Mouse (Mus musculus): ENCODE results near the gene Vmn1r68. TPM values are rescaled to one million over a fixed set of nuclear protein-coding genes. Genes with fewer than 3 reads are reported as not detected.

Vmn1r68 gene
- polyA plus RNA-seq (2017; shearing (Covaris generic)), result 0.07 TPM

GRCm38 (mm10) chr7:10558385-10558784, at the start of gene Vmn1r68:
Gene Vmn1r68 (minus strand): TSS chr7:10558485.

DNA sequence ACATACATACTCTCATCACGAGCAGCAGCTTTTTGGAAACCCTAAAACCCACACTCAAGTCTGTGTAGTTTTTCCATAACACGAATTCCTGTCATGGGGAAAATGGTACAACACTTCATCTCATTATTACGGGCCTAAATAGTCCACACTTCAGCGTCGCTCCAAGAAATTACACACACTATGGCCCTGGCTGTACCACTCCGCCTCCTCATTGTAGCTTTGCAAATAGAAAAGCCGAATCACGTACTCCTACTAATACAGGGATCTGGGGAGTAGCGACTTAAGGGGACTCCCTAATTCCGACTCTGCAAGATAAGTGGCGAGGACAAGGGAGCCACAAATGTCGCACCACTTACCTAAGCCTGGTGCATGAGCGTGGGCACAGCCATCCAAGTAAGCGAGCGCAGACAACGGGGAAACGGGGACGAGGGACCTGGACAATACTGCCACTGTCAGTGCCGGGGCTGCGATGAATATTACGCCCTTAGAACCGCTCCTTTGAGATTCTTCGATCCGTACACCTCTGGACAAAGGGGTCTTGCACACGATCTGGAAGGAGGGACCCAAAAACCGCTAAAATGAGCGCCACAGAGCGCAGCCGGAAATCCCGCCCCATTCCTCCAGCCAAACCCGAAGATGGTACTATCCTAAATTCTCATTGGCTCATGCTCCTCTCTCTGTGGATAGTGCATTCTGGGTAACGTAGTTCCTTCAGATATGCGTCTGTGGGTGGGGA, 63.3 kb downstream of the Vmn1r68 start, which contains the start of gene Zik1:
TSS of gene Zik1 (minus strand) at position 609 of the 736 bp plus-strand sequence.

Other genes starting within 250 kb of the Vmn1r68 start
- gene Vmn1r67, start 115.2 kb downstream of the Vmn1r68 start, polyA plus RNA-seq (2017; shearing (Covaris generic)), result not detected
- gene Zik1, start 63.1 kb downstream of the Vmn1r68 start, polyA plus RNA-seq (2017; shearing (Covaris generic)), result 0.53 TPM
- gene Vmn1r69, start 55.2 kb upstream of the Vmn1r68 start, polyA plus RNA-seq (2017; shearing (Covaris generic)), result not detected
- gene Vmn1r70, start 73.0 kb upstream of the Vmn1r68 start, polyA plus RNA-seq (2017; shearing (Covaris generic)), result 0.07 TPM
- gene Nlrp4b, start 129.3 kb upstream of the Vmn1r68 start, polyA plus RNA-seq (2017; shearing (Covaris generic)), result not detected
- not detected for gene Vmn1r71, start 195.9 kb upstream of the Vmn1r68 start, polyA plus RNA-seq (2017; shearing (Covaris generic))

Data from naive thymus-derived CD4-positive, alpha-beta T cell, adult 5 months (primary cell).